Mouse (Mus musculus) frontal cortex, adult 2 months (tissue): ENCODE measurements around the gene Cetn2. TPM values are rescaled to one million over a fixed set of nuclear protein-coding genes. Genes with fewer than 3 reads are reported as not detected.

Experiments
- DNase-seq, 2 experiments: peaks; one replicate each; pipeline ENCODE4 v3.0.0; 2022; ENCODE audit warnings: low spot score in 1 of 2; ENCODE audit errors: extremely low spot score in 1 of 2
- polyA plus RNA-seq: library from polyadenylated mRNA; depleted of rRNA; stranded (reverse); fragments of >200 nt; gene quantifications from 2 replicates; pipeline ENCODE4 v1.2.3, GENCODE M21; 2012; rRNA removed

Cetn2 gene
- polyA plus RNA-seq = 51.8 and 56.0 TPM in 2 replicates

DNA sequence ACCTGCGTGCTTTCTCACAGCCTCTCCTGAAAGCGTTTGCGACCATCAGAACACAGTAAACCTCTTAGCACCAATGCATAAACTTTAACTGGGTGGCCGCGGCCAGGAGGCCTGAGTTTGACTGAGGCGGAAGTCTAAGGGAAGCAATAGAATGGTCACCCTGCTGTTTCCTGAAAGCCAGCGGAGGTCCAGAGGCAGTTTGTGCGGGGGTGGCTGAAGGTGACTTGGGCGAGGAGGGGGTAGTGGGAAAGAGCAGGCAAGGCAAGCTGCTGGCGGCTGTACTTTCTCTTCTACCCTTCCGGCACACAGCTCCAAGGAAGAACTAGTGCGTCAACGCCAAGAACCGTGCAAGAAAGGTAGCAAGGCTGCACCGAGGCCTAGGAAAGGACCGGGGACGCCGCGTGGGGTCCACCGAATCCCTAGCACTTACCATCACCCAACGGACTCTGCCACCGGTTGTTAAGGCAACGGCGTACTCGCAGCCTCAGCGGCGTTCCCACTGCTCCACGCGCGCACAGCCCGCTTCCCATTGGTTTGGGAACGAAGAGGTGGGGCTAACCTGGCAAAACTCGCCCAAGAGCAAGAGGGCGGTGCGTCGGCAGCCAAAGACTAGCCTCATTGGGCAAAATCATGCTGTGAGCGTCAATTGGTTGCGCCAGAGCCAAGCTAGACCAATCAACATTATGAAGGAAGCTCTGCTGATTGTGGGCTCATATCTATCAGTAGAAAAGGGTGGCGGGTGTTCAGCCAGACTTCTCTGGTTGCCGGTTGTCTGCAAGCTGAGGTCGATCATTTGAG, at the start of gene Cetn2, which contains the start of gene Nsdhl:
TSS of gene Cetn2 (minus strand) at position 528 of the 798 bp plus-strand sequence.
TSS of gene Nsdhl (plus strand) at position 674 of the 798 bp plus-strand sequence.
- peak; percentile 78 to 89 for DNase-seq

DNA sequence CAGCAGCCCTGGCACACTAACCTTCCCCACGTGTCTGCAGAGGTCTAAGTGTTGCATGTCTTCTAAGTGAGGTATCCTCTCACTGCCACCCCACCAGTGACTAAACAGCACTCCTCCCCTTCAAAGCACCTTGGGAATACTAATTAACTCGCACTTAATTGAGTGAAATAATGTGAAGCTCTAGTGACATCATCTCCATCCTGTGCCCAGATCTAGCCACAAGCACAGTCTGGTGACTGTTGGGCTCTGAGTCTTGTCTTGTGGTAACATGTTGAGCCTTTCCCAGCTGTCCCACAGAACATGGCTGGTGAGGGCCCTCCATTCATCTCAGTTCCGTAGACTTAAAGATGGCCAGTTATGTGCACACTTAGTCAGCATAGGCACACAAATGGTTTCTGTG, 44.5 kb upstream of the Cetn2 start:
- no peak for DNase-seq

DNA sequence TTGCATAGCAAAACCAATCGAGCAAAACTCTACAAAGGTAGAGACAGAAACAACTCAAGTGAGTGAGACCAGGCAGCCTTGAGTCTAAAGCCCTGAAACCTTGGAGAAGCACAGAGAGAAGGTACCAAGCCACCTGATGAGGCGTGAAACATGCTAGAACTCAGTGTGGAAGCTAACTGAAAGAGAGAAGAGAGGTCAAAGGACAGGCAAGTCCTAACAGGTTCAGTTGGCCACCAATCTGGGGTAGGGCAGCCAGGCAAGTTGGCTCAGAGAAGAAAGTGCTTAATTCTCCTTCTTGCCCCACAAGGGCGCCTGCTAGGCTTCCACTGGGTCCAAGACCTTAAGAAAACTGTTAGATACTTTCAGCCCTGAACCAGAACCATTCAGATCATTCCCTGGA, 43.3 kb upstream of the Cetn2 start:
- DNase-seq = no peak

DNA sequence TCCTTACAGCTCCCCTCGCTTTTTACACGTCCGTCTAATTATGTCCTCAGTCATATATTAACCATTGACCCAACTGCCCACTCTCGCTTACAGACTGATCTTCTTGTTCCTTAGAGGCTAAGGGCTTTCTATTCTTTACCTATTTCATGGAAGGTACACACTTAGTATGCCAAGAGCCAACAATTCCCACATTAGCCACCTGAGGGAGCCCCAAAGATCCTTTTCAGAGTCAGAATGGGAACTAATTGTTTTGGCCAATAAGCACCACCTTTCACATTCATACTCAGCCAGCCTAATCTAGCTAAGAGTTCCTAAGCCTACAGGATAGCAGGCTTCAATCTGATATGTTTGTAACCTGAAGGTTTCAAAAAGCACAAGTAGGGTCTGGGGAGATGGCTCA, 42.2 kb upstream of the Cetn2 start:
- peak in 1 of 2 experiments; percentile 37 for DNase-seq

DNA sequence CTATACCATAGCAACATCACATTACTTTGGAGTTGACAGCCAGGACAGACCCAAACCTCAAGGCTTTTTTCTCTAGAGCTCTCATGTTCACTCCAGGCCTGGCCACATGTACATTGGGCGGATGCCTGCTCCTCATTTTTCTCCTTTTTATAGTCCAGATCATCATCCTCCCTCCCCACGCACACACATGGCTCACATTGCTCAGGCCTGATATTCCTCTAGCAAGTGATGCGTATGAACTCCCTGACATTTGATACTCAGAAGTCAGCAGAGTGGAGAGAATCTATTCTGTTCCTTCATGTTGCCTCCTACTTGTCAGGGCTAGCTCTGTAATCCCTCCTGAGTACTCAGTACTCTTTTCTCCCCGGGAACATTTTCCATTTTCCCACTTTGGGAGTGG, 38.3 kb upstream of the Cetn2 start:
- DNase-seq = no peak

DNA sequence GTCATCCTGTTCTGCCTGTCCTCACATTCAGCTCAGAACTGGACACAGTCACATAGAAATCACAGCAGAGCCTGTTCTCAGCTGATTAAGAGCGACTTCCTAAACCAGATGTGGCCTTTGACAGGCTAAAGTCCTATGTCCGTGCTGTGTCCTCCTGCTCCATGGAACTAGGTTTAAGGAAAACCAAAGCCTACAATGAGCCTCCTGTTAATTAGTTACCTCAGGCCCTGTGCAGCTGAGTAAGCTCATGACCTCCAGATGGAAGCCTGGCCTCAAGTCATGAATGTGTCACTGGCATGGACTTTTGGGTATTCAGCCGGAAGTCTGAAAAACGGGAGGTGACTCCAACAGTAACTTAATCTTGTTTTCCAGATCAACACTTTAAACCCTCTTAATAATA, 35.3 kb upstream of the Cetn2 start:
- no peak for DNase-seq

DNA sequence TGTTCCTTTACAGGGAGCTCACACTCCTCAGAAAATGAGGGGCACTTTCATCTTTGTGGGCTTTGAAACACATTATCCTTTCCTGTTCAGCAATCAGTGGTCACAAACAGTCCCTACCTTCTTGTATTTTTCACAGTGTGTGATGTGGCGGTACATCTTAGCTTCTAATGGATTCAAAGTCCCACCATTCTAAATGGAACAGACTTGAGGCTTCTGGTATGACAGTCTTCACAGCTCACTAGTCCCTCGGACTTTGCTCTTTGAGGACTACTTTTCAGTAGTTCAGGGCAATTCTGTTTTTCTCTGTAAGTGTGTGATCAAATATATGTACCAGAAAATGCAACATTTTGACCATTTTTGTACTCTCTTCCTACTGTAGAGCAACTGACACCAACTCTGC, 3.2 kb upstream of the Cetn2 start:
- DNase-seq = no peak

DNA sequence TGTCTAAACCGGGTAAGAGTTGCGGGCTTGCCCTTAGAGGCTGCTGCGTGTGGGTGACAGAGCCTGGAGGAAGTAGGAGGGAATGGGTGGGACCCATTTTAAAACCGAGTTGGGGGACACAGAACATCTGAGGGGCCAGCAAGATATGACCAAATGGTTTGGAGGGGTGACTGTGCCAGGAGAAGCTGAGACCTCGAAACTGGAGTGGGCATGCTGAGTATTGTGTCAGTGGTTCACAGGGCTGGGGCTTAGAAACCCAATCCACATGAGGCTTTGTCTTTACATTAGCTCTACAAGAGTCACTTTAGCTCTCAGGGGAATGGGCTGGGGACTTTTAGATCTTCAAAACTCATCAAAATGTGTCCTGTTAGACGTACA, 460 bp upstream of the Cetn2 start:
- DNase-seq = no peak

DNA sequence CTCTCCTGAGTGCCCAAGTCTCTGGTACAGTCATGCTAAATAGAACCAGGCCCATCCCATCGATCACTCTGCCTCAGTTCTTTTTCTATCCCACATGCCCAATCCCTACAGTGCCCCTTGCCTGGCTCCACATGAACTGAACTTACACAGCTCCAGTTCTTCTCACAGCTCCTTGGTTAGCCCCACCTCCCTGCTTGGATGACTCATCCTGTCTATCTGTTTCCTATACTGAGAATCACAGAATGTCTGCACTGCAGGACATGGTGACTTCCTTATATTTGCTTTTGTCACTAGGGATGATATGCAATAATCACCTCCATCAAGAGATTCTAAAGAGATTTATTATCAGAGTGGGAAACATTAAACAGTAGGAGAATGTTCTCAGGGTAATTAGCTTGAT, 6.6 kb downstream of the Cetn2 start:
- DNase-seq = no peak

DNA sequence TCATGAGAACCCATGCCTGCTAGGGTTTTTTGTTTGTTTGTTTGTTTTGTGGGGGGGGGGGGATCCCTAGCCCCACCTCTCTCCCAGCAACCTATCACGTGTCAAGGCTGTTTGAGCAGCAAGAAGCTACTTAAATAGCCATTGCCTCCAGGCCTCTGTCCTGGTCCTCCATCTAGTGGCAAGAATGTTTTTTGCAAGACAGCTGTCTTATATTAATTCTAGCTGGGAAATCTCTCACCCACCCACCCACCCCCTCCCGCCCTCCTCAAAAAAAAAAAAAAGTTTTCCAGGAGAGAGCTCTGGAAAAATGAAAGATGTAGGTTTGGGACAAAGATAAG, 9.8 kb downstream of the Cetn2 start:
- DNase-seq = peak in 1 of 2 experiments; percentile 58

DNA sequence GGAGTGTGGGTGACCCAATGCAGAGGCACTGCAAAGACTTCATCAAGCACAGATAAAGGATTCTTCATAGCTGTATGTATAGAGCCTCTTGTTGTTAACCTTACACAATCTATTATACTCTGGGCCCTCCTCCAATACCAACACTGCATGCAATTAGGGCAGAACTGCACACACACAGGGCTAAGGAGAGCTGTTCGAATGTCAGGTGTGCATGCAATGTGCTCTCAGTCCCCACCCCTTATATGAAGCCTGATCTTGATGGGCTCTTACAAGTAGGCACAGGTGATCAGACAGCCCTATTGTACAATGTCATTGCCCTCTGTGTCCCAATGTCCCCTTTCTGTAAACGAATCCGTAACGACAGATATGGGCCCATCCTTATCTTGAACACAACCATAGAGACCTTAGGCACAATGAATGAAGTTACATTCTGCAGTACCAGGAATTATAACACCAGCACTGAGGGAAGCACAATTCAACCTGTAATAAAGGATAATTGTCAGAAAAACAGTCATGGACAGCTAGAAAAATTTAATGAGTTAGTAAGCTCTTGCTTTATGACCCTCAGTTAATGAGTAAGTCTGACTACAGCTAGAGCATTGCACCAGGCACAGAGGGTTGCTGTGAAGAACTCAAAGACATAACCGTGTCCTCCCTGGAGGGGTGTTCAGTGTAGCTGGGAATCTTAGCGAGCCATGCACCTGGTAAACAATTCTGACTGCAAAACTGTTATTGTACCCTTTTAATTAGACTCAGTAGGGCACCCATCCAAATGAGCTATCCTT, 10.4 kb downstream of the Cetn2 start:
- no peak for DNase-seq

DNA sequence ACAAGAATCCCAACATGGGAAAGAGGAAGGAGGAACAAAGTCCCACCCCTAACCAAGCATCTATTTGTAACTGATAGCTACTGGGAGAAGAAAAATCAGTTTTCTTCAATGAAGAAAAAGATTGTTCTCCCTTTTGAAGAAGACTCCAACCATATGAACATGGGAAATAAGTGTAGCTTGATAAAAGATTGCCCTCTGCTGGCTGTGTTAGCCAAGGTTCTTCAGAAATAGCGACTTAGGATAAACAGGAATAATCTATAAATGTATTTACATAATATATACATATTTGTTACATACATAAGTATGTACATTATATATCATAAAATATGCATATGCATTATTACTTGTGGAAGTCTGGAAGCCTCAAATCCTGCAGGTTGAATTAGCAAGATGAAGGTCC, 15.7 kb downstream of the Cetn2 start:
- DNase-seq = peak in 1 of 2 experiments; percentile 39

DNA sequence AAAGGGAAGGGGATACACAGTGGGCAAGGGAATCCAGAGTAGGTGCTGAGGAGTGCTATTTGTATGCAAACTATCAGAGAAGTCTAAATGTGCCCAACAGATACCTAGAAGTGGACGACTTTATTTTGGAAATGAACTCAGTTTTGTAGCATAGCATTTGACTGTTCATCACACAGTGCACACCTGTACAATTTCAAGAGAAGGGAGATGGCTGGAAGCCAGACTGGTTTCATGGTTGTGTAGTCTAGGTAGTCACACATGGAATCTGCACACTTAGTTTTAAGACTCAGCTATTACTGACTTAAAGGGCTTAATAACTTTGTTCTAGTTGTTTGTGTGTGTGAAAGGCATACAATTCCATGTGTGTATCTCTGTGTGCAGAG, 22.2 kb downstream of the Cetn2 start:
- DNase-seq = no peak

DNA sequence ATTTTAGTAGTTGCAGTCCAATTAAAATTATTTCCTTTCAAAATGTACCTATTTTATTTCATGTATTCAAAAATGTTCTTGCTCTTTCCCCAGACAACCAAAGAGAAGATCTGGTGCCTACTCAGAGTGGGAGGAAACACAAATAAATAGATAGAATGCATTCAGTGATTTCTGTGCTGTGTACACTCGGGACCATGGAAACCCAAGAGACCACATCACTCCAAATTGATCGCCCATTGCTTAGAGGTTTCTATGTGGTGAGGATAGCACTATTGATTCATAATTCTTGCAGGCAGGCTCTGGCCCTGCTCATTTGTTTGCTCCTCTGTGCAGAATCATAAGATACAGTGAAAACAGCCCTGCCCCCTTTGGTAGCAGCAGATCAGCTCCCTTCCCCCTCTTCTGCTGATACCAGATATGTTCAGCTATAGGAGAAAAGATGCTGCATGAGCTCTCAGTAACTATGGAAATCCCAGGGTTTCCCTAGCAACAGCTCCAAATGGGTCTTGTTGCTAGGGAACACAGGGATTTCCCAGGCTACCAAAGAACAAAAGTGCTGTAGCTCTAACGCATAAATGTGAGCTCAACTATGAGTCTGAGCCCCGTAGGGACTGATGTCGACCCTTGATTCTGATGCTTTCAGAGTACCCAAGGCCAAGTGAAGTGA, 22.7 kb downstream of the Cetn2 start:
- DNase-seq = peak; percentile 46 to 67

Other genes with a start within 250 kb of the Cetn2 start
- 0.90 and 1.1 TPM in 2 replicates for gene Gabrq, start 93.2 kb downstream of the Cetn2 start, polyA plus RNA-seq
- 28.8 TPM in 2 replicates for gene Nsdhl, start 146 bp upstream of the Cetn2 start, polyA plus RNA-seq
- gene Zfp185, start 68.9 kb upstream of the Cetn2 start, polyA plus RNA-seq = 0.44 and 0.72 TPM in 2 replicates
- 0.25 and 0.30 TPM in 2 replicates for gene Pnma5, start 118.7 kb upstream of the Cetn2 start, polyA plus RNA-seq
- gene Pnma3, start 146.4 kb upstream of the Cetn2 start, polyA plus RNA-seq = 14.2 and 19.4 TPM in 2 replicates
- gene Xlr4a, start 164.1 kb upstream of the Cetn2 start, polyA plus RNA-seq = 0.18 and 0.99 TPM in 2 replicates
- gene Xlr3a, start 178.7 kb upstream of the Cetn2 start, polyA plus RNA-seq = 1.6 and 2.1 TPM in 2 replicates
- 0.32 and 0.46 TPM in 2 replicates for gene Gm14685, start 198.6 kb upstream of the Cetn2 start, polyA plus RNA-seq
- not detected in 2 replicates for gene Xlr5b, start 230.4 kb upstream of the Cetn2 start, polyA plus RNA-seq
- 0.32 and 0.42 TPM in 2 replicates for gene DXBay18, start 231.0 kb upstream of the Cetn2 start, polyA plus RNA-seq